Mouse (Mus musculus) spleen, adult 2 months (tissue): ENCODE measurements around the gene Tsfm. TPM values are rescaled to one million over a fixed set of nuclear protein-coding genes. Genes with fewer than 3 reads are reported as not detected.

Experiments used
- DNase-seq, 2 experiments: peaks; one replicate each; pipeline versions ENCODE4 v3.0.0 to v3.0.0-alpha.2; 2012 to 2021; ENCODE audit warnings: low spot score in 2 of 2, low read depth in 1 of 2
- H3K27ac ChIP-seq: fragments of 200-500 bp; 2 replicates; pipeline ENCODE4 v1.5.1; 2012; ENCODE audit warnings: low read length, inconsistent platforms; ENCODE audit not compliant: insufficient read depth
- H3K27me3 ChIP-seq: fragments of 200-500 bp; 2 replicates; pipeline ENCODE4 v1.6.1; 2012; ENCODE audit warnings: mild to moderate bottlenecking, moderate library complexity, low read length, inconsistent platforms; ENCODE audit not compliant: control insufficient read depth, insufficient read depth
- H3K36me3 ChIP-seq: fragments of 200-500 bp; 2 replicates; pipeline ENCODE4 v1.6.1; 2012; ENCODE audit warnings: mild to moderate bottlenecking, low read length, inconsistent platforms; ENCODE audit not compliant: control insufficient read depth, insufficient read depth
- H3K4me1 ChIP-seq: fragments of 200-500 bp; 2 replicates; pipeline ENCODE4 v1.6.1; 2011; ENCODE audit warnings: inconsistent platforms; ENCODE audit not compliant: control insufficient read depth, insufficient read depth, insufficient read length
- H3K4me3 ChIP-seq: fragments of 200-500 bp; 2 replicates; pipeline ENCODE4 v1.5.1; 2011; ENCODE audit warnings: mild to moderate bottlenecking, inconsistent platforms; ENCODE audit not compliant: insufficient read depth, insufficient read length; ENCODE audit errors: extremely low read depth
- CTCF ChIP-seq: fragments of 200-500 bp; IDR thresholded peaks from 2 replicates; pipeline ENCODE4 v1.5.1; 2011; ENCODE audit warnings: mild to moderate bottlenecking, inconsistent platforms; ENCODE audit not compliant: insufficient read depth, insufficient read length, insufficient replicate concordance; ENCODE audit errors: extremely low read depth
- POLR2A ChIP-seq: fragments of 200-500 bp; IDR thresholded peaks from 2 replicates; pipeline ENCODE4 v1.6.1; 2011; ENCODE audit warnings: low read depth, low read length, inconsistent platforms
- WGBS: fragments of 180-500 bp; shearing (Covaris S2); methylation state at CpG from one replicate; pipeline ENCODE4 v1.1.7; 2018; 5-methylcytosine and 5-hydroxymethylcytosine counted together
- polyA plus RNA-seq: library from polyadenylated mRNA; depleted of rRNA; stranded (reverse); fragments of >200 nt; gene quantifications from 2 replicates; pipeline ENCODE4 v1.2.3, GENCODE M21; 2012

Tsfm gene
- polyA plus RNA-seq, 1 experiment, result 17.1 TPM

- TF ChIP-seq CTCF (no peak), POLR2A (no peak)
- WGBS, result 93% methylated on average over 4 of the region's 4 CpGs
- peaks cover 13% of the 10 kb centered on the region; the same call in 1 of the 2 replicates for H3K4me1 ChIP-seq
- H3K27me3 ChIP-seq, result peaks cover 3% of the 10 kb centered on the region
- H3K36me3 ChIP-seq, result no peaks in the 10 kb centered on the region
- H3K4me3 ChIP-seq, result no peak overlapping the region
- H3K27ac ChIP-seq, result no peak overlapping the region
- DNase-seq, result no peak
Observed at GRCm38 (mm10) chr10:127054646-127055045, 24.0 kb upstream of the Tsfm start.

GRCm38 (mm10) chr10:127050119-127050474 lies 19.5 kb upstream of the Tsfm start:
- WGBS, result 5% methylated on average over 10 of the region's 10 CpGs

GRCm38 (mm10) chr10:127049395-127050118 lies 18.9 kb upstream of the Tsfm start:
- Histone ChIP-seq H3K4me1 (peaks cover 5% of the 10 kb centered on the region; the same call in 1 of the 2 replicates), H3K36me3 (peaks cover 3% of the 10 kb centered on the region), H3K27ac (no peak overlapping the region), H3K4me3 (peak overlapping the region; percentile 9), H3K27me3 (no peaks in the 10 kb centered on the region; the same call in 1 of the 2 replicates)
- TF ChIP-seq POLR2A, result no peak
- no peak for TF ChIP-seq CTCF
- WGBS, result 5% methylated on average over 29 of the region's 29 CpGs
- no peak for DNase-seq

More at GRCm38 (mm10) chr10:127050119-127050474, 19.5 kb upstream of the Tsfm start:
- no peak overlapping the region for H3K4me3 ChIP-seq
- H3K27ac ChIP-seq, result no peak overlapping the region
- H3K27me3 ChIP-seq, result no peaks in the 10 kb centered on the region; the same call in 1 of the 2 replicates
- peaks cover 5% of the 10 kb centered on the region; the same call in 1 of the 2 replicates for H3K4me1 ChIP-seq
- TF ChIP-seq POLR2A (no peak), CTCF (no peak)
- DNase-seq, result no peak
- no peaks in the 10 kb centered on the region for H3K36me3 ChIP-seq

- Histone ChIP-seq H3K36me3 (peaks cover 3% of the 10 kb centered on the region), H3K4me1 (peaks cover 5% of the 10 kb centered on the region; the same call in 1 of the 2 replicates), H3K27me3 (no peaks in the 10 kb centered on the region; the same call in 1 of the 2 replicates), H3K4me3 (no peak overlapping the region), H3K27ac (no peak overlapping the region)
- no peak for DNase-seq
- WGBS, result 12% methylated on average over 35 of the region's 35 CpGs
- TF ChIP-seq POLR2A, result no peak
- no peak for TF ChIP-seq CTCF
Observed at GRCm38 (mm10) chr10:127048608-127049394, 18.2 kb upstream of the Tsfm start.

GRCm38 (mm10) chr10:127047954-127048353 lies 17.3 kb upstream of the Tsfm start, which contains the start of gene Cyp27b1:
Cyp27b1 (plus strand) TSS chr10:127048250.
- Histone ChIP-seq H3K4me3 (no peak within 1 kb of the TSS), H3K27me3 (no peaks in the 10 kb centered on the region; the same call in 1 of the 2 replicates), H3K36me3 (peaks cover 3% of the 10 kb centered on the region), H3K27ac (no peak within 1 kb of the TSS), H3K4me1 (peaks cover 5% of the 10 kb centered on the region; the same call in 1 of the 2 replicates)
- WGBS, result 53% methylated on average over 5 of the region's 5 CpGs
- TF ChIP-seq POLR2A (no peak), CTCF (no peak)
- DNase-seq, result no peak

- H3K4me3 ChIP-seq, result no peak overlapping the region
- no peak for TF ChIP-seq CTCF
- TF ChIP-seq POLR2A, result no peak
- H3K36me3 ChIP-seq, result peaks cover 3% of the 10 kb centered on the region
- H3K27ac ChIP-seq, result no peak overlapping the region
- H3K27me3 ChIP-seq, result peaks cover 7% of the 10 kb centered on the region; the same call in 1 of the 2 replicates
- 94% methylated on average over 6 of the region's 6 CpGs for WGBS
- peaks cover 5% of the 10 kb centered on the region for H3K4me1 ChIP-seq
- no peak for DNase-seq
Observed at GRCm38 (mm10) chr10:127043187-127043586, 12.5 kb upstream of the Tsfm start.
